11 mouse cellular contexts compared by ENCODE assay signal in genomic region chr5:125487375-125488115, GRCm38 (mm10). TPM values are rescaled to one million over a fixed set of nuclear protein-coding genes. Genes with fewer than 3 reads are reported as not detected.
DNase-seq lines count a peak whose midpoint lies in the region; ATAC-seq and TF ChIP-seq lines count a peak whose summit lies in the region.
"Had no signal": no experiment of that assay in that cellular context is flagged by ENCODE, and none has a peak within 500 bp of the region (broad histone marks: within the 10 kb centered on the region; RNA-seq: fewer than 3 reads in every experiment).

No protein-coding gene starts in this region.

- no peak overlapping the region for H3K9ac ChIP-seq in CH12.LX (ENCODE audit: insufficient read depth, low read depth)
- no peak overlapping the region for H3K9ac ChIP-seq in forebrain, embryonic 14.5 days (ENCODE audit: low read length)
- H3K9ac ChIP-seq: lung, embryonic 14.5 days had no signal

- TF ChIP-seq RAD21 in CH12.LX (IDR thresholded peaks at IDR 0.05; ENCODE audit: low read depth, low read length): no peak

- H3K9me3 ChIP-seq in CH12.LX (replicated peaks; ENCODE audit: low read length): no peaks in the 10 kb centered on the region
- H3K9me3 ChIP-seq in forebrain, embryonic 14.5 days (replicated peaks; ENCODE audit: control insufficient read depth, low read length): no peaks in the 10 kb centered on the region

- H3K4me3 ChIP-seq in CH12.LX (replicated peaks in 1 of 3; ENCODE audit: low read depth in 2 of 3, low read length in 2 of 3, poor library complexity in 1 of 3): no peak overlapping the region
- H3K4me3 ChIP-seq in cerebellum, adult 2 months (replicated peaks; ENCODE audit: insufficient read depth, low read depth, low read length): no peak overlapping the region
- no peak overlapping the region for H3K4me3 ChIP-seq in forebrain, embryonic 14.5 days (ENCODE audit: low read depth, low read length)

- intact Hi-C loops in left cerebral cortex, postnatal 10 days (cut with DNase I): no loop called here

- no peak for TF ChIP-seq POLR2A in CH12.LX (IDR thresholded peaks at IDR 0.05; ENCODE audit: low read depth, low read length)
- no peak for TF ChIP-seq POLR2A in cerebellum, adult 2 months (IDR thresholded peaks at IDR 0.05; ENCODE audit: borderline replicate concordance, insufficient read depth, low read length)

- H3K27ac ChIP-seq in CH12.LX (ENCODE audit: insufficient read depth, low read depth): peak overlapping the region; percentile 5; the same call in 1 of the 2 replicates
- H3K27ac ChIP-seq in cerebellum, adult 2 months (ENCODE audit: insufficient read depth, low read length): peak overlapping the region; percentile 45
- H3K27ac ChIP-seq in forebrain, embryonic 14.5 days (ENCODE audit: low read depth, low read length): peak overlapping the region; percentile 10; the same call in 1 of the 2 replicates

- no peaks in the 10 kb centered on the region for H3K27me3 ChIP-seq in CH12.LX (replicated peaks)
- no peaks in the 10 kb centered on the region for H3K27me3 ChIP-seq in cerebellum, adult 2 months (ENCODE audit: control insufficient read depth, insufficient read depth, low read length)
- H3K27me3 ChIP-seq in forebrain, embryonic 14.5 days (replicated peaks; ENCODE audit: control insufficient read depth, insufficient read depth, low read length): no peaks in the 10 kb centered on the region

- in situ Hi-C loops in CH12.LX (cut with MboI; ENCODE audit: low pct_ligation_motif_present, low pct_unique_long_range_greater_than_20kb, low sequenced_read_pairs): loop anchor here (10.0 kb wide), 2 partner anchors 113 to 203 kb away; no protein-coding TSS in a partner anchor

- dilution Hi-C loops in CH12.LX (cut with MboI; ENCODE audit: extremely low pct_ligation_motif_present, extremely low pct_unique_long_range_greater_than_20kb, low sequenced_read_pairs): no loop called here

- H3K4me2 ChIP-seq in CH12.LX (ENCODE audit: insufficient read depth, low read depth, poor library complexity, severe bottlenecking): no peak overlapping the region
- H3K4me2 ChIP-seq in forebrain, embryonic 14.5 days (ENCODE audit: low read length): no peak overlapping the region
- H3K4me2 ChIP-seq: lung, embryonic 14.5 days had no signal

- TF ChIP-seq EP300 in CH12.LX (IDR thresholded peaks at IDR 0.05; ENCODE audit: low read length): peak; percentile 37; the same call in 1 of the 2 replicates

- no peaks in the 10 kb centered on the region for H3K79me2 ChIP-seq in CH12.LX (replicated peaks; ENCODE audit: control insufficient read depth, extremely low read depth, insufficient read depth, poor library complexity, severe bottlenecking)

- H3K36me3 ChIP-seq in CH12.LX (replicated peaks in 1 of 2; ENCODE audit: control insufficient read depth in 1 of 2, insufficient read depth in 1 of 2, low read length in 1 of 2): peaks cover 27 to 71% of the 10 kb centered on the region in 2 experiments
- H3K36me3 ChIP-seq in forebrain, embryonic 14.5 days (ENCODE audit: control insufficient read depth, insufficient read depth, low read length): peaks cover 60% of the 10 kb centered on the region

- peak; percentile 60 for DNase-seq in CH12.LX (ENCODE audit: extremely low read depth)
- DNase-seq in cerebellum, adult 2 months: peak; percentile 66 to 81
- peak; percentile 56 for DNase-seq in forebrain, embryonic 14.5 days (ENCODE audit: low spot score)
- DNase-seq in kidney, postnatal 10 days: peak; percentile 79
- DNase-seq in spleen, postnatal 14 days (ENCODE audit: low spot score in 2 of 2): no peak
- DNase-seq in left cerebral cortex, postnatal 10 days (ENCODE audit: extremely low spot score in 1 of 2, low spot score in 2 of 2): no peak
- DNase-seq in thymus, postnatal 14 days: no peak
- no peak for DNase-seq in gastrocnemius, adult 18-20 months (ENCODE audit: low spot score)
- DNase-seq: gastrocnemius, postnatal 14 days; lung, embryonic 14.5 days; right cerebral cortex, postnatal 4 days had no signal

- peaks cover 16 to 69% of the 10 kb centered on the region in 2 experiments for H3K4me1 ChIP-seq in CH12.LX (ENCODE audit: control insufficient read depth in 1 of 2, insufficient read depth in 2 of 2)
- peaks cover 40% of the 10 kb centered on the region for H3K4me1 ChIP-seq in cerebellum, adult 2 months (ENCODE audit: control insufficient read depth, insufficient read depth, low read length)
- H3K4me1 ChIP-seq in forebrain, embryonic 14.5 days (ENCODE audit: control insufficient read depth, insufficient read depth, low read length): no peaks in the 10 kb centered on the region

- peak; percentile 63; the same call in 1 of the 2 replicates for ATAC-seq in forebrain, embryonic 14.5 days

- TF ChIP-seq CTCF in CH12.LX (conservative IDR thresholded peaks at IDR 0.05 in 1 of 2, IDR thresholded peaks at IDR 0.05 in 1 of 2; ENCODE audit: low read depth in 2 of 2, low read length in 2 of 2): no peak
- TF ChIP-seq CTCF in cerebellum, adult 2 months (IDR thresholded peaks at IDR 0.05; ENCODE audit: borderline replicate concordance, insufficient read depth, low read depth, low read length): no peak

- WGBS in cerebellum, adult 2 months: 18% methylated on average over 11 of the region's 11 CpGs
- WGBS in forebrain, embryonic 14.5 days: 60% methylated on average over 11 of the region's 11 CpGs

TF ChIP-seq in CH12.LX, 34 proteins besides CTCF, POLR2A, EP300 and RAD21:
- TF ChIP-seq TCF12 (IDR thresholded peaks at IDR 0.05; ENCODE audit: low read depth, low read length) (peak; percentile 34; the same call in 1 of the 2 replicates), ZNF384 (IDR thresholded peaks at IDR 0.05; ENCODE audit: low read depth, low read length) (peak; percentile 91), CHD2 (IDR thresholded peaks at IDR 0.05; ENCODE audit: low read length) (no peak), BHLHE40 (IDR thresholded peaks at IDR 0.05; ENCODE audit: low read depth, low read length) (peak; percentile 10; the same call in 1 of the 2 replicates), ETS1 (conservative IDR thresholded peaks at IDR 0.05; ENCODE audit: low read depth, low read length) (0 out of 2 replicates have a peak, but pooled peaks have one; percentile 15), HCFC1 (IDR thresholded peaks at IDR 0.05; ENCODE audit: low read depth, low read length) (no peak)

RNA-seq across cellular contexts. Expression of gene Aacs, which starts 11.9 kb away (rescaled TPM):
- 21.3 and 24.9 TPM in 2 replicates for total RNA-seq in CH12.LX (2012; rRNA removed)
- 34.5 and 48.8 TPM in 2 replicates for total RNA-seq in CH12.LX (2014; rRNA removed)
- polyA plus RNA-seq in CH12.LX (2012; ENCODE audit: insufficient read length, low read depth): 39.8 and 58.3 TPM in 2 replicates
- polyA plus RNA-seq in cerebellum, adult 2 months (2012; rRNA removed): 47.4 and 48.5 TPM in 2 replicates
- polyA plus RNA-seq in forebrain, embryonic 14.5 days (2014; fragmentation: Nextera tagmentation; extraction: Ambion mirVana): 51.8 and 71.1 TPM in 2 replicates
- total RNA-seq in left cerebral cortex, postnatal 10 days (2021): 10 to 100 TPM; 84.1 to 96.1 TPM
- total RNA-seq in gastrocnemius, adult 18-20 months (2021): 1 to 10 TPM; 2.4 to 5.0 TPM

RNA-seq across cellular contexts. Expression of gene Tmem132b, which starts 44.0 kb away (rescaled TPM):
- total RNA-seq in CH12.LX (2012; rRNA removed): not detected in 2 replicates
- not detected in 2 replicates for total RNA-seq in CH12.LX (2014; rRNA removed)
- not detected in 2 replicates for polyA plus RNA-seq in CH12.LX (2012; ENCODE audit: insufficient read length, low read depth)
- polyA plus RNA-seq in cerebellum, adult 2 months (2012; rRNA removed): 4.7 and 5.9 TPM in 2 replicates
- polyA plus RNA-seq in forebrain, embryonic 14.5 days (2014; fragmentation: Nextera tagmentation; extraction: Ambion mirVana): 3.1 and 4.4 TPM in 2 replicates
- total RNA-seq in left cerebral cortex, postnatal 10 days (2021): 100 to 1,000 TPM; 109 to 114 TPM
- total RNA-seq in gastrocnemius, adult 18-20 months (2021): 1 to 10 TPM; 1.7 to 5.7 TPM
- polyA plus RNA-seq: lung, embryonic 14.5 days had no signal

RNA-seq across cellular contexts. Expression of gene Bri3bp, which starts 46.2 kb away (rescaled TPM):
- total RNA-seq in CH12.LX (2012; rRNA removed) (48.4 and 49.6 TPM in 2 replicates), CH12.LX (2014; rRNA removed) (30.1 and 37.7 TPM in 2 replicates)
- 147 and 164 TPM in 2 replicates for polyA plus RNA-seq in CH12.LX (2012; ENCODE audit: insufficient read length, low read depth)
- polyA plus RNA-seq in cerebellum, adult 2 months (2012; rRNA removed): 37.1 and 39.1 TPM in 2 replicates
- 26.0 and 29.1 TPM in 2 replicates for polyA plus RNA-seq in forebrain, embryonic 14.5 days (2014; fragmentation: Nextera tagmentation; extraction: Ambion mirVana)
- 10 to 100 TPM; 81.3 to 83.6 TPM for total RNA-seq in left cerebral cortex, postnatal 10 days (2021)
- 1 to 10 TPM; 2.6 to 3.2 TPM for total RNA-seq in gastrocnemius, adult 18-20 months (2021)

RNA-seq across cellular contexts. Expression of gene Dhx37, which starts 53.6 kb away (rescaled TPM):
- total RNA-seq in CH12.LX (2012; rRNA removed) (21.0 and 23.8 TPM in 2 replicates), CH12.LX (2014; rRNA removed) (22.7 and 26.0 TPM in 2 replicates)
- polyA plus RNA-seq in CH12.LX (2012; ENCODE audit: insufficient read length, low read depth): 33.0 and 36.9 TPM in 2 replicates
- 19.6 and 21.4 TPM in 2 replicates for polyA plus RNA-seq in cerebellum, adult 2 months (2012; rRNA removed)
- 4.7 and 7.0 TPM in 2 replicates for polyA plus RNA-seq in forebrain, embryonic 14.5 days (2014; fragmentation: Nextera tagmentation; extraction: Ambion mirVana)
- 10 to 100 TPM; 12.2 to 14.5 TPM for total RNA-seq in left cerebral cortex, postnatal 10 days (2021)
- 1 to 10 TPM; 4.5 to 5.1 TPM for total RNA-seq in gastrocnemius, adult 18-20 months (2021)

Comparison
In these comparisons a context has a peak if more than half of its experiments do, and no peak if none do; other contexts are left out.
1. DNase-seq: peak in CH12.LX (single experiment), cerebellum, adult 2 months (2 of 2), forebrain, embryonic 14.5 days (single experiment) and kidney, postnatal 10 days (single experiment); none in spleen, postnatal 14 days (0 of 2), left cerebral cortex, postnatal 10 days (0 of 2), thymus, postnatal 14 days (single experiment) and gastrocnemius, adult 18-20 months (single experiment).
2. RNA of gene Tmem132b, which starts 44.0 kb away (total RNA-seq): 109 to 114 TPM in left cerebral cortex, postnatal 10 days; 1.7 to 5.7 TPM in gastrocnemius, adult 18-20 months and not detected in CH12.LX; every median in the first group is over 10 times any median in the second.
3. RNA of gene Bri3bp, which starts 46.2 kb away (total RNA-seq): 81.3 to 83.6 TPM in left cerebral cortex, postnatal 10 days and 30.1 to 49.6 TPM in CH12.LX; 2.6 to 3.2 TPM in gastrocnemius, adult 18-20 months; every median in the first group is over 4 times any median in the second.
4. Peak in every context shown above with its lines, with median percentiles within 50 percentile points of each other: H3K27ac ChIP-seq.